Mouse (Mus musculus): ENCODE results near the gene Rbms3. TPM values are rescaled to one million over a fixed set of nuclear protein-coding genes. Genes with fewer than 3 reads are reported as not detected.

Gene Rbms3
- total RNA-seq, 2 experiments from 2014 or later, result 66.4 to 73.5 TPM

GRCm38 (mm10) chr9:116674191-116674590 lies 955.5 kb downstream of the Rbms3 start:
- no peak for DNase-seq (ENCODE audit: low spot score in 2 of 2)

- no peak for DNase-seq (ENCODE audit: low spot score in 2 of 2)
Observed at GRCm38 (mm10) chr9:116661026-116661425, 968.7 kb downstream of the Rbms3 start.

- no peak for DNase-seq (ENCODE audit: low spot score in 2 of 2)
Observed at GRCm38 (mm10) chr9:116659936-116660335, 969.8 kb downstream of the Rbms3 start.

GRCm38 (mm10) chr9:116657141-116657540 lies 972.6 kb downstream of the Rbms3 start:
- DNase-seq (ENCODE audit: low spot score in 2 of 2), result no peak

- no peak for DNase-seq (ENCODE audit: low spot score in 2 of 2)
Observed at GRCm38 (mm10) chr9:116651414-116651813, 978.3 kb downstream of the Rbms3 start.

- no peak for DNase-seq (ENCODE audit: low spot score in 2 of 2)
Observed at GRCm38 (mm10) chr9:116649955-116650354, 979.8 kb downstream of the Rbms3 start.

GRCm38 (mm10) chr9:116649086-116649792 lies 980.5 kb downstream of the Rbms3 start:
- DNase-seq (ENCODE audit: low spot score in 2 of 2), result no peak

GRCm38 (mm10) chr9:116644616-116645015 lies 985.1 kb downstream of the Rbms3 start:
- DNase-seq (ENCODE audit: low spot score in 2 of 2), result no peak

GRCm38 (mm10) chr9:116640302-116640679 lies 989.4 kb downstream of the Rbms3 start:
- DNase-seq (ENCODE audit: low spot score in 2 of 2), result no peak

- peak in 1 of 2 experiments; percentile 27 for DNase-seq (ENCODE audit: low spot score in 2 of 2)
Observed at GRCm38 (mm10) chr9:116639597-116640301, 990.0 kb downstream of the Rbms3 start.

- DNase-seq (ENCODE audit: low spot score in 2 of 2), result no peak
Observed at GRCm38 (mm10) chr9:116633786-116634185, 995.9 kb downstream of the Rbms3 start.

GRCm38 (mm10) chr9:116633075-116633474 lies 996.6 kb downstream of the Rbms3 start:
- DNase-seq (ENCODE audit: low spot score in 2 of 2), result no peak

- no peak for DNase-seq (ENCODE audit: low spot score in 2 of 2)
Observed at GRCm38 (mm10) chr9:116631816-116632215, 997.9 kb downstream of the Rbms3 start.

- peak in 1 of 2 experiments; percentile 31 for DNase-seq (ENCODE audit: low spot score in 2 of 2)
Observed at GRCm38 (mm10) chr9:116630805-116631204, 998.9 kb downstream of the Rbms3 start.

GRCm38 (mm10) chr9:116620434-116620833 lies 1009.3 kb downstream of the Rbms3 start:
- no peak for DNase-seq (ENCODE audit: low spot score in 2 of 2)

GRCm38 (mm10) chr9:116618886-116619285 lies 1010.8 kb downstream of the Rbms3 start:
- DNase-seq (ENCODE audit: low spot score in 2 of 2), result no peak

- DNase-seq (ENCODE audit: low spot score in 2 of 2), result no peak
Observed at GRCm38 (mm10) chr9:116613276-116613675, 1016.4 kb downstream of the Rbms3 start.

GRCm38 (mm10) chr9:116596046-116596445 lies 1033.7 kb downstream of the Rbms3 start:
- no peak for DNase-seq (ENCODE audit: low spot score in 2 of 2)

- no peak for DNase-seq (ENCODE audit: low spot score in 2 of 2)
Observed at GRCm38 (mm10) chr9:116592486-116592885, 1037.2 kb downstream of the Rbms3 start.

GRCm38 (mm10) chr9:116591071-116591470 lies 1038.6 kb downstream of the Rbms3 start:
- DNase-seq (ENCODE audit: low spot score in 2 of 2), result peak; percentile 23 to 49

- DNase-seq (ENCODE audit: low spot score in 2 of 2), result no peak
Observed at GRCm38 (mm10) chr9:116569680-116570079, 1060.0 kb downstream of the Rbms3 start.

GRCm38 (mm10) chr9:116566711-116567110 lies 1063.0 kb downstream of the Rbms3 start:
- DNase-seq (ENCODE audit: low spot score in 2 of 2), result no peak

- no peak for DNase-seq (ENCODE audit: low spot score in 2 of 2)
Observed at GRCm38 (mm10) chr9:116557781-116558180, 1071.9 kb downstream of the Rbms3 start.
